In the genomic region with DNA sequence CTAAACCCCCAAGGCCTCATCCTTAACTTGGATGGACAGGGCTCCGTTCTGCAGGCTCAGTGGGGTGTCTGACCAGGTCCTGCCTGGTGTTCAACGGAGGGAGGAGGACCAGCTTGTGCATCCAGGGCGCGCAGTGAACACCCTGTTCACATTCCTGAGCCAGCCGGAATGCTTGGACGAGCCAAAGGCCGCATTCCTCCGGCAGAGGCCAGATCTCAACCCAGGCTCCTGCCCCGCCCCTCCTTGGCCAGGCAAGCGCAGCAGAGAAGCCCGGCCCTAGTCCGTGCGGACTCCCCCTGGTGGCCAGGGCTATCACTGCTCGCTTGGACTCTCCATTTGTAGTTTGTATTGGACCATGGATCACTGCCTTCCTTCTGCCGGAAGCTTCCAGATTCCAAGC, we compare ENCODE assay signal across 8 mouse cellular contexts. TPM values are rescaled to one million over a fixed set of nuclear protein-coding genes. Genes with fewer than 3 reads are reported as not detected.
DNase-seq lines count a peak whose midpoint lies in the region.

No protein-coding gene starts in this region.

- DNase-seq in ZHBTc4 (ENCODE audit: low read depth, low spot score) = peak; percentile 99
- peak; percentile 72 to 80 for DNase-seq in cerebellum, postnatal 36 days
- DNase-seq in gastrocnemius, postnatal 10 days = peak; percentile 98
- peak; percentile 42 for DNase-seq in hindlimb bud, embryonic 11.5 days (ENCODE audit: extremely low spot score, low read depth, low spot score)
- peak; percentile 64 to 70 for DNase-seq in left cerebral cortex, adult 18-20 months (ENCODE audit: low spot score in 2 of 2)
- DNase-seq in lung, postnatal 4 days = peak; percentile 97 to 98
- DNase-seq in right cerebral cortex, postnatal 25 days = peak; percentile 64
- DNase-seq in urinary bladder, postnatal 4 days (ENCODE audit: low spot score in 2 of 2) = peak; percentile 93

RNA-seq across cellular contexts. Expression of a gene that starts 55.2 kb away (rescaled TPM):
- 10 to 100 TPM; 52.4 to 60.9 TPM for total RNA-seq in gastrocnemius, postnatal 10 days (2021)
- 10 to 100 TPM; 37.1 to 38.7 TPM for total RNA-seq in left cerebral cortex, adult 18-20 months (2021)

Comparison
In these comparisons a context has a peak if more than half of its experiments do, and no peak if none do; other contexts are left out.
1. Peak in every context shown above with its lines: DNase-seq.
2. DNase-seq: peak in every context shown above with its lines; median percentile 99 in ZHBTc4; 98 in gastrocnemius, postnatal 10 days; 98 in lung, postnatal 4 days; 93 in urinary bladder, postnatal 4 days; 76 in cerebellum, postnatal 36 days; 67 in left cerebral cortex, adult 18-20 months; 64 in right cerebral cortex, postnatal 25 days; 42 in hindlimb bud, embryonic 11.5 days.